Mouse (Mus musculus): Measurements from ENCODE around the gene Il31ra. TPM values are rescaled to one million over a fixed set of nuclear protein-coding genes. Genes with fewer than 3 reads are reported as not detected.
"Not testable (repeated sequence)": the region's sequence is repeated elsewhere in the genome, so short reads cannot be mapped to it uniquely, and the experiment has no call there.

The Il31ra gene
- not detected in 2 replicates for polyA plus RNA-seq (2015; fragmentation: Nextera tagmentation; extraction: Ambion mirVana)

DNA sequence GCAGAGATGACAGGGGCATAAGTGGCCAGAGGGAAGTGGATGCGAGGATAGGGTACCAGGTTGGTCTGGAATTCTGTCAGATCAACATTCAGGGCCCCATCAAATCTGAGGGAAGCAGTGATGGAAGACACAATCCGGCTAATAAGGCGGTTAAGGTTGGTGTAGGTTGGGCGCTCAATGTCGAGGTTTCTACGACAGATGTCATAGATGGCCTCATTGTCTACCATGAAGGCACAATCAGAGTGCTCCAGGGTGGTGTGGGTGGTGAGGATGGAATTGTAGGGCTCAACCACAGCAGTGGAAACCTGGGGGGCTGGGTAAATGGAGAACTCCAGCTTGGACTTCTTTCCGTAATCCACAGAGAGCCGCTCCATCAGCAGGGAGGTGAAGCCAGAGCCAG is at the start of gene Il31ra:
Gene Il31ra (minus strand): TSS at position 101 of the 400 bp plus-strand sequence.
- WGBS: 94% methylated on average over 6 of the region's 8 CpGs
- not testable (repeated sequence) for H3K4me1 ChIP-seq (replicated peaks); H3K27me3 ChIP-seq; ATAC-seq; H3K36me3 ChIP-seq; H3K4me3 ChIP-seq (replicated peaks); H3K9ac ChIP-seq (replicated peaks); H3K27ac ChIP-seq; H3K9me3 ChIP-seq; H3K4me2 ChIP-seq (replicated peaks)

DNA sequence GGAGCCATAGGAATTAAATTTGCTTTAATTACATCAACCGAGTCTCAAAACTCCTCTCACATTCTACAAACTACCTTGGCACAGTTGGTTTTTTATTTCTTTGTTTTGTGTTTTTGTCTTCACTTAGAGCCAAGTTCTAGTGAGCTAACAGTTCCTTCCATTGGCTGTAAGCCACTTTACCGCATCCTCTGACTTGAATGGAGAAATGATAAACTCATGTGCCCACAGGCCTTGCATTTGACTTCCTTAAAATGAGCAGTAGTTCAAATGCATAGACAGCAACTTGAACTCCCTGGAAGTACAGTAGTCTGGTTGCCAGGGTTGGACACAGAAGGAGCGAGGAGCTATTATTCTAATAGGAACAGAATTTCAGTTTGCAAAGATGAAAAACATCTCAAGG is 48.7 kb upstream of the Il31ra start:
- H3K4me3 ChIP-seq (replicated peaks): no peak overlapping the region
- no peaks in the 10 kb centered on the region for H3K4me1 ChIP-seq (replicated peaks)
- H3K27ac ChIP-seq: no peak overlapping the region
- H3K4me2 ChIP-seq (replicated peaks): no peak overlapping the region
- WGBS: 94% methylated on average over 3 of the region's 3 CpGs
- no peak for ATAC-seq
- H3K9me3 ChIP-seq: no peaks in the 10 kb centered on the region
- no peaks in the 10 kb centered on the region for H3K36me3 ChIP-seq
- H3K27me3 ChIP-seq: no peaks in the 10 kb centered on the region
- H3K9ac ChIP-seq (replicated peaks): no peak overlapping the region

DNA sequence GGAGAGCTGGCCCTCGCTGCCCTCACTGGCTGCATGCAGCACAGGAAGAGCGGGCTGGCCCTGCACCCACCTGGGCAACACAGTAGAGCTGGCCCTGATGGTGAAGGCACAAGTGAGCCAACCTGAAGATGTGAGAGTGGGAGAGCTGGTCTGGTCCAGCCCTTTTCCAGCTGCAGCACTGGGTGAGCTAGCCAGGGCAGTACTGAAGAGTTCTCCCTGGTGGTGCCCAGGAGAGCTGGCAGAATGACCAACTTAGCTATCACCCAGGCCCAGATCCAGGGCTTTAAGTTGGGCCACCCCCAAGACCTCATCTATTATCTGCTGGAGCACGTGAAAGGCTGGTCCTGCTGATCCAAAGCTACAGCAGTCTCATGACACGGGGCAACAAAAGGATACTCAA is 45.0 kb upstream of the Il31ra start:
- WGBS: 66% methylated on average over 4 of the region's 4 CpGs
- no peak overlapping the region for H3K4me3 ChIP-seq (replicated peaks)
- H3K9me3 ChIP-seq: no peaks in the 10 kb centered on the region
- no peak overlapping the region for H3K9ac ChIP-seq (replicated peaks)
- H3K4me1 ChIP-seq (replicated peaks): no peaks in the 10 kb centered on the region
- H3K4me2 ChIP-seq (replicated peaks): no peak overlapping the region
- no peak for ATAC-seq
- H3K36me3 ChIP-seq: no peaks in the 10 kb centered on the region
- H3K27me3 ChIP-seq: no peaks in the 10 kb centered on the region
- no peak overlapping the region for H3K27ac ChIP-seq

DNA sequence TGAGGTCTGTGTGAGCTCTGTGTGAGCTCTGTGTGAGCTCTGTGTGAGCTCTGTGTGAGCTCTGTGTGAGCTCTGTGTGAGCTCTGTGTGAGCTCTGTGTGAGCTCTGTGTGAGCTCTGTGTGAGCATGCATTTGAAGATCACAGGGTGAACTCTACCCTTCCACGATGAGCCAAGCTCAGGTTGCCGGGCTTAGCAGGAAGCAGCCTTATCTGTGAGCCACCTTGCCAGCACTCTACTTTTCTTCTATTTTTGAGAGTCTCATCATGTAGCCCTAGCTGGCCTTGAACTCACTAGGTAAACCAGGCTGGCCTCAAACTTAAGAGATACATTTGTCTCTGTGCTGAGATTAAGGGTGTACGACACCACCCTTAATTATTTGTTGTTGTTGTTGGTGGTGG is 42.3 kb upstream of the Il31ra start:
- Histone ChIP-seq H3K4me3 (replicated peaks) (no peak overlapping the region), H3K27ac (no peak overlapping the region), H3K9ac (replicated peaks) (no peak overlapping the region), H3K4me1 (replicated peaks) (no peaks in the 10 kb centered on the region), H3K27me3 (no peaks in the 10 kb centered on the region), H3K4me2 (replicated peaks) (no peak overlapping the region), H3K36me3 (no peaks in the 10 kb centered on the region), H3K9me3 (no peaks in the 10 kb centered on the region)
- no peak for ATAC-seq
- 36% methylated on average over 3 of the region's 3 CpGs for WGBS

DNA sequence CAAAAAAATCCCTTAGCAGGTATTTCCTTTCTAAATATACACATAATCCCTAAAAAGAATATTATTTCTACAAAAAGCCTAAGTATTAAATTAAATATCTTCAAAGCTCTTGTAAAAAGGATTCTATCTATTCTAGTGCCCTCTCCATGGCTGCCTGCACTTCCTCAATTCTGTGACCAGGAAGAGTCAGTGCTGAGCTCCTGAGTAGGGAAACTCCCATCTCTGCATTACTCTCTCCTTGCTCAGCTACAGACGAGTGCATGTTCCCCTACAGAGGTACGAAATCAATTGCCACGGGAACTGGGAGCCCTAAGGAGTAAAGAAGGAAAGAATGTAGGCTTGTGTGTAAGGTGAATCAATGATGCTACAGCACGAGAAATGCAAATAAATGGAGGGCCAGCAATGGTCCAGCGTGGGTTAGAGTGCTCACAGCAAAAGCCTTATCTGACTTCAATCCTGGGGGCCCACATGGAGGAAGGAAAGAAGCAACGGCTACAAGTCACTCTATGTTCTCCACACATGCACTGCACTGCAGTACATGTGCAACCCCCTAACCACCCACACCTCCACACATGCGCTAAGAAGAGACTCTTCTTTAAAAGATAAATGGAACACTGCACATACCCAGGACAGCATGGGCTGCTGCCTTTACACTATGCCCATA is 41.1 kb upstream of the Il31ra start:
- Histone ChIP-seq H3K9ac (replicated peaks) (no peak overlapping the region), H3K27ac (no peak overlapping the region), H3K4me3 (replicated peaks) (no peak overlapping the region), H3K27me3 (no peaks in the 10 kb centered on the region), H3K4me1 (replicated peaks) (no peaks in the 10 kb centered on the region), H3K36me3 (no peaks in the 10 kb centered on the region), H3K4me2 (replicated peaks) (no peak overlapping the region), H3K9me3 (no peaks in the 10 kb centered on the region)
- ATAC-seq: no peak
- 72% methylated on average over 7 of the region's 7 CpGs for WGBS

DNA sequence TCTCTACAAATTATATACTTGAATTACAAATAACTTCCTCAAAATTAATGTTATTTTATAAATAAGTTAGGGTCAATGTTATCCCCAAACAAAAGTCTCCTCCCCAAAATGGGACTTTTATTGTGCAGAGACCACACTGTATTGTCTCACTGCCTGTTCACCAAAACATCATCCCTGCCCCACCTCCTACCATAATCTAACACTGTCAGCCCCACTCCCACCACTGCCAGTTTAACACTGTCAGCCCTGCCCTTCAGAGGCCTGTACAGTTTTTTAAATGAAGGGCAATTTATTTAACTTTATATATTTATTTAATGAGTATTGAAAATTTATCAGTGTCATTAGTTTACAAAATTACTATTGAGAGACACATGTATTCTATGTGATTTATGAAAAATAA is 31.4 kb upstream of the Il31ra start:
- no peaks in the 10 kb centered on the region for H3K36me3 ChIP-seq
- no peaks in the 10 kb centered on the region for H3K9me3 ChIP-seq
- H3K4me1 ChIP-seq (replicated peaks): no peaks in the 10 kb centered on the region
- no peak overlapping the region for H3K9ac ChIP-seq (replicated peaks)
- H3K27me3 ChIP-seq: no peaks in the 10 kb centered on the region
- no peak overlapping the region for H3K27ac ChIP-seq
- H3K4me3 ChIP-seq (replicated peaks): no peak overlapping the region
- no peak for ATAC-seq
- H3K4me2 ChIP-seq (replicated peaks): no peak overlapping the region

DNA sequence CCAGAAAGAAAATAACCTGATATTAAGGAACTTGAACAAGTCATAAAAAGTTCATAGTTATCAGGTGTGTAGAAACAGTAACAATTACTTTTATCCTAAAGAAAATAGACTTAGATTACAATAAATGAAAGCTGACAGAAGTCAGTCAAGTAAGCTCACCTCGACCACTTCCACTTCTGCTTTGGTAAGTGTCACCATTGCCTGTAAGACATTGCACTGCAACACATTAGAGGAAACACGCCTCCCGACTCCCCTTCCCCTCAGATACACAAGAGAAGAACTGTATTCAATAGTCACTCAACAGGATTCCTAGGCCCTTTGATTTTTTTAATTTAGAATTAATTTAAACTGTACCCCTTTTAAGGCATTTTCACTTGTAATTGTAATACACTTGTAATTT is 30.5 kb upstream of the Il31ra start:
- Histone ChIP-seq H3K9me3 (no peaks in the 10 kb centered on the region), H3K4me1 (replicated peaks) (no peaks in the 10 kb centered on the region), H3K27me3 (no peaks in the 10 kb centered on the region), H3K4me3 (replicated peaks) (no peak overlapping the region), H3K9ac (replicated peaks) (no peak overlapping the region), H3K36me3 (no peaks in the 10 kb centered on the region), H3K4me2 (replicated peaks) (no peak overlapping the region), H3K27ac (no peak overlapping the region)
- ATAC-seq: no peak
- WGBS: 79% methylated on average over 3 of the region's 3 CpGs

DNA sequence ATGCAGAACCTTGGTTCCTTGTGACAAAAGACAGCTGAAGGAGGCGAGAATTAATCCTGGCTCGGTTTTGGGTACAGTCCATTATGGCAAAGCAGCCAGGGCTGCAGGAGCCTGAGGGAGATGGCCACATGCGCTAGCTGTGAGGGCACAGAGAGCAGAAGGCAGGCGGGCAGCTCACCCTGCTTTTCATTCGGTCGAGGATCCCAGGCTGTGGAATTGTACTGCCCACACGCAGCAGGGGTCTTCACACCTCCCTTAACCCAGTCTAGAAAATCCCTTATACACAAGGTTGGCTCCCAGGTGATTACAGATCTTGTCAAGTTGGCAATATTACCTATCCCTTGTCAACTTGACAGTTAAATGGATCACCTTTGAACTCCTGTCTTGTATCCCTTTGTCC is 29.5 kb upstream of the Il31ra start:
- no peak overlapping the region for H3K4me3 ChIP-seq (replicated peaks)
- no peaks in the 10 kb centered on the region for H3K4me1 ChIP-seq (replicated peaks)
- H3K9me3 ChIP-seq: no peaks in the 10 kb centered on the region
- no peak overlapping the region for H3K4me2 ChIP-seq (replicated peaks)
- 57% methylated on average over 7 of the region's 7 CpGs for WGBS
- no peak overlapping the region for H3K9ac ChIP-seq (replicated peaks)
- ATAC-seq: no peak
- H3K27ac ChIP-seq: no peak overlapping the region
- no peaks in the 10 kb centered on the region for H3K36me3 ChIP-seq
- no peaks in the 10 kb centered on the region for H3K27me3 ChIP-seq

DNA sequence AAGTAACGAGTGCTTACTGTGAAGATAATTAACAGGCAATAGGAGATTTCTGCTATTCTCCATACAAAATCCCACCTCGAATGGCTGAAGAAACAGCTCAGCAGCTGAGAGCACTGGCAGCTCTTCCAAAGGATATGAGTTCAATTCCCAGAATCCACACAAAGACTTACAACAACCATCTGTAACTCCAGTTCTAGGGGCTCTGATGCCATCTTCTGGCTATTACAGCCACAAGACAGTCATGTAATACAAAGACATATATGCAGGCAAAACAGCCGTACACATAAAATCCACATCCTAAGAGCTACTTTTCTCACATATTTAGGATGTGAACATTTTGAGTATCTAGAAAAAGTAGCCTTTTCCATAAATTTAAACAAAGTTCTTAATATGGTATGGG is 27.4 kb upstream of the Il31ra start:
- Histone ChIP-seq H3K4me1 (replicated peaks) (no peaks in the 10 kb centered on the region), H3K27me3 (no peaks in the 10 kb centered on the region), H3K36me3 (no peaks in the 10 kb centered on the region), H3K4me2 (replicated peaks) (no peak overlapping the region), H3K9ac (replicated peaks) (no peak overlapping the region), H3K27ac (no peak overlapping the region), H3K9me3 (no peaks in the 10 kb centered on the region), H3K4me3 (replicated peaks) (no peak overlapping the region)
- ATAC-seq: no peak
- 80% methylated on average over 3 of the region's 3 CpGs for WGBS

DNA sequence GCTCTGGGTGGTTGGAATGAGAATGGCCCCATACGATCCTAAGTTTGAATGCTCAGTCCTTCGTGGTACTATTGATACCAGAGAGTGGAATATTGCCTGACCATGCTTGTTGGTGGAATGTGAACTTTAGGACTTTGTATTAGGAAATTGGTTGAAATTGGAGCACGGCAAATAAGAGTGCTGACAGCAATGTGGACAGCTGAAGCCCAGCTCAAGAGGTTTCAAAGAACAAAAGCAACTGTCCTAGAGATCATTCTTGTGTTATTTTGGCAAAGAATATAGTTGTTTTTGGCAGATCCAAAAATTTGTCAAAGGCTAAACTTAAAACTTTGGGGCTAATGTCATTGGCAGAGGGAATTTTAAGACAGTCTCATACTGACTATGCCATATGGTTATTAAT is 14.4 kb upstream of the Il31ra start:
- H3K4me1 ChIP-seq (replicated peaks): no peaks in the 10 kb centered on the region
- ATAC-seq: no peak
- 91% methylated on average over 3 of the region's 3 CpGs for WGBS
- H3K27ac ChIP-seq: no peak overlapping the region
- no peak overlapping the region for H3K4me2 ChIP-seq (replicated peaks)
- no peak overlapping the region for H3K9ac ChIP-seq (replicated peaks)
- no peaks in the 10 kb centered on the region for H3K9me3 ChIP-seq
- no peak overlapping the region for H3K4me3 ChIP-seq (replicated peaks)
- H3K27me3 ChIP-seq: no peaks in the 10 kb centered on the region
- no peaks in the 10 kb centered on the region for H3K36me3 ChIP-seq

DNA sequence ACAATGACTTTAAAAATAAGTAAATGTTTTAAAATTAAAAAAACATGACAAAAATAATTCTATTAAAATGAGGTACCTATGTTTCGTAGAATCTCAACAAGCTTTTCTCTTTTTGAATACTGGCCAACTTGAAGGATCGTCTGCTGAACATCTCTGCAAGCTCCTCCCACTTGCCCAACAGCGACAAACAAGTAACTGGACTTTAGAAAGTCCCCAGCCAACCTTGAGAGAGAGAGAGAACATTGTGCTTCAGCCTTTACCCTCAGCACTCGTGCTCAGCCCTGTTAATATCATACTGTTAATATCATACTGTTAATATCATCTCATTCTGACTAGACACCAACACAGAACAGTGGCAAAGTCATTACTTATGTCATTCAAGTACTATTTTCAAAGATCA is 10.3 kb upstream of the Il31ra start:
- ATAC-seq: no peak
- H3K9ac ChIP-seq (replicated peaks): no peak overlapping the region
- 71% methylated on average over 4 of the region's 4 CpGs for WGBS

DNA sequence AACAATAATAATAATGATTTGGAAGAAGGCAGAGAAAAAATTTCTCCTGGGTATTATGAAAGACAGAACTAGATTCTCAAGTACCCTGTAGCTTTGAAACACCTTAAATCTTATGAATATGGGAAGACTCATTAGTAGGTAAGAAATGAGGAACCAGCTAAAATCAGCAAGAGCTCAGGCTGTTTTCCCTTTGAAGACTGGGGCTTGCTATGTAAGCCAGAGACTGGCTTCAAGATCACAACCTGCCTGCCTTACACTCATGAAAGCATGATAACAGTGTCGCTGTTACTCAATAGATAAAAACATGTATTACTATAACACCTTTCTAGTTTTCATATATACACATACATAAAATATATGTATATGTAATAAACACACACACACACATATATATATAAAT is 9.7 kb upstream of the Il31ra start:
- H3K27me3 ChIP-seq: no peaks in the 10 kb centered on the region
- H3K4me1 ChIP-seq (replicated peaks): no peaks in the 10 kb centered on the region
- 97% methylated on average over 1 of the region's 1 CpGs for WGBS
- no peak overlapping the region for H3K4me3 ChIP-seq (replicated peaks)
- H3K36me3 ChIP-seq: no peaks in the 10 kb centered on the region
- H3K9me3 ChIP-seq: no peaks in the 10 kb centered on the region
- H3K27ac ChIP-seq: no peak overlapping the region
- H3K9ac ChIP-seq (replicated peaks): no peak overlapping the region
- ATAC-seq: no peak
- no peak overlapping the region for H3K4me2 ChIP-seq (replicated peaks)

More for the DNA sequence above, 10.3 kb upstream of the Il31ra start:
- no peak overlapping the region for H3K4me3 ChIP-seq (replicated peaks)
- H3K9me3 ChIP-seq: no peaks in the 10 kb centered on the region
- H3K4me2 ChIP-seq (replicated peaks): no peak overlapping the region
- H3K27me3 ChIP-seq: no peaks in the 10 kb centered on the region
- no peaks in the 10 kb centered on the region for H3K36me3 ChIP-seq
- H3K4me1 ChIP-seq (replicated peaks): no peaks in the 10 kb centered on the region
- H3K27ac ChIP-seq: no peak overlapping the region

DNA sequence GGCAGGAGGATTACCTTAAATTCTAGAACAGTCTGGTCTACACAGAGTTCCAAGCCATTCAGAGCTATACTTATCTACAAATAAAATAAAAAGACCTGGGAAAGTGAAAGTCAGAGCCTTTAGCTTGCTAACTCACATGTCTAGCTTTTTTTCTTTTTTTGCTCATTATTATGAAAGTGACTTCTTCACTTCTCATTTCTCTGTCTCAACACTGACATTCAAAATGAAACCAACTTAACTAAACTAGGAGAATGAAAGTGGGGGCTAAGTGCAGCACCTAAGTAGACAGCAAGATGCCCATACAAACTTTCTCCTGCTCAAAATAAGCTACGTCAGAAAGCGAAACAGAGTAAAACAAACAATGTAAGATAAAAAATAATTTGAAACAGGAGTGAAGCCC is 8.4 kb upstream of the Il31ra start:
- WGBS: 90% methylated on average over 2 of the region's 2 CpGs
- H3K27ac ChIP-seq: no peak overlapping the region
- no peak overlapping the region for H3K4me2 ChIP-seq (replicated peaks)
- no peak for ATAC-seq
- H3K9me3 ChIP-seq: no peaks in the 10 kb centered on the region
- H3K4me1 ChIP-seq (replicated peaks): no peaks in the 10 kb centered on the region
- no peak overlapping the region for H3K9ac ChIP-seq (replicated peaks)
- no peak overlapping the region for H3K4me3 ChIP-seq (replicated peaks)
- H3K27me3 ChIP-seq: no peaks in the 10 kb centered on the region
- no peaks in the 10 kb centered on the region for H3K36me3 ChIP-seq

All from midbrain, embryonic 13.5 days (tissue).